In genomic region chrX:159626907-159627587, GRCm38 (mm10) we compare ENCODE assay signal across 8 mouse cellular contexts. TPM values are rescaled to one million over a fixed set of nuclear protein-coding genes. Genes with fewer than 3 reads are reported as not detected.
DNase-seq lines count a peak whose midpoint lies in the region; ATAC-seq lines count a peak whose summit lies in the region.

Sh3kbp1 (plus strand) TSS chrX:159627272.

- peak within 1 kb of the TSS; percentile 63; the same call in 1 of the 2 replicates for H3K27ac ChIP-seq in embryonic facial prominence, embryonic 12.5 days
- no peak within 1 kb of the TSS for H3K27ac ChIP-seq in limb, embryonic 11.5 days (replicated peaks; ENCODE audit: low read depth, low read length)
- peak within 1 kb of the TSS; percentile 77 for H3K27ac ChIP-seq in midbrain, embryonic 12.5 days (replicated peaks)

- peak within 1 kb of the TSS; percentile 57 for H3K4me3 ChIP-seq in embryonic facial prominence, embryonic 12.5 days
- peak within 1 kb of the TSS; percentile 50 for H3K4me3 ChIP-seq in limb, embryonic 11.5 days (ENCODE audit: low read depth, low read length)
- H3K4me3 ChIP-seq in midbrain, embryonic 12.5 days = peak within 1 kb of the TSS; percentile 58

- peak within 1 kb of the TSS; percentile 57 for H3K9ac ChIP-seq in embryonic facial prominence, embryonic 12.5 days
- H3K9ac ChIP-seq in limb, embryonic 11.5 days (ENCODE audit: low read length) = peak within 1 kb of the TSS; percentile 65
- H3K9ac ChIP-seq in midbrain, embryonic 12.5 days (replicated peaks) = peak within 1 kb of the TSS; percentile 71

- H3K4me2 ChIP-seq in embryonic facial prominence, embryonic 12.5 days (replicated peaks) = peak within 1 kb of the TSS; percentile 62
- peak within 1 kb of the TSS; percentile 64 for H3K4me2 ChIP-seq in limb, embryonic 11.5 days (ENCODE audit: low read depth, severe bottlenecking)
- peak within 1 kb of the TSS; percentile 58 for H3K4me2 ChIP-seq in midbrain, embryonic 12.5 days (replicated peaks)

- H3K27me3 ChIP-seq in embryonic facial prominence, embryonic 12.5 days = no peaks in the 10 kb centered on the region
- peaks cover 5% of the 10 kb centered on the region; the same call in 1 of the 2 replicates for H3K27me3 ChIP-seq in limb, embryonic 11.5 days (ENCODE audit: control insufficient read depth, insufficient read depth, low read length)
- peaks cover 47% of the 10 kb centered on the region for H3K27me3 ChIP-seq in midbrain, embryonic 12.5 days

- DNase-seq in 3134 (ENCODE audit: extremely low read depth, insufficient read length, low spot score) = peak; percentile 79
- DNase-seq in adrenal gland, postnatal 25 days = peak; percentile 79
- peak; percentile 97 for DNase-seq in heart, adult 11 months
- peak; percentile 39 for DNase-seq in kidney, adult 11 months
- DNase-seq in limb, embryonic 11.5 days (ENCODE audit: low spot score) = peak; percentile 77
- peak; percentile 65 to 70 for DNase-seq in spleen, adult 18-20 months

- peak; percentile 89 for ATAC-seq in embryonic facial prominence, embryonic 12.5 days (ENCODE audit: insufficient number of reproducible peaks, insufficient read depth, low FRiP score, low TSS enrichment)
- ATAC-seq in limb, embryonic 11.5 days (ENCODE audit: insufficient number of reproducible peaks, low FRiP score, low TSS enrichment, low read depth) = peak; percentile 93
- peak; percentile 92 for ATAC-seq in midbrain, embryonic 12.5 days (ENCODE audit: low FRiP score, low read depth)

- WGBS in embryonic facial prominence, embryonic 12.5 days = 17% methylated on average over 47 of the region's 60 CpGs
- 25% methylated on average over 51 of the region's 60 CpGs for WGBS in limb, embryonic 11.5 days
- WGBS in midbrain, embryonic 12.5 days = 28% methylated on average over 43 of the region's 60 CpGs

- H3K4me1 ChIP-seq in embryonic facial prominence, embryonic 12.5 days = no peaks in the 10 kb centered on the region
- H3K4me1 ChIP-seq in limb, embryonic 11.5 days (ENCODE audit: control insufficient read depth, insufficient read depth, low read length) = no peaks in the 10 kb centered on the region
- no peaks in the 10 kb centered on the region for H3K4me1 ChIP-seq in midbrain, embryonic 12.5 days

- H3K9me3 ChIP-seq in embryonic facial prominence, embryonic 12.5 days = no peaks in the 10 kb centered on the region
- H3K9me3 ChIP-seq in limb, embryonic 11.5 days (ENCODE audit: control insufficient read depth, low read length) = no peaks in the 10 kb centered on the region
- H3K9me3 ChIP-seq in midbrain, embryonic 12.5 days = no peaks in the 10 kb centered on the region

- H3K36me3 ChIP-seq in embryonic facial prominence, embryonic 12.5 days = no peaks in the 10 kb centered on the region
- H3K36me3 ChIP-seq in limb, embryonic 11.5 days (ENCODE audit: control insufficient read depth, insufficient read depth, low read length) = no peaks in the 10 kb centered on the region
- no peaks in the 10 kb centered on the region for H3K36me3 ChIP-seq in midbrain, embryonic 12.5 days

RNA-seq across cellular contexts. Expression of gene Sh3kbp1, which starts in this region (rescaled TPM):
- total RNA-seq in adrenal gland, postnatal 25 days (2021) = 20.9 and 28.5 TPM in 2 replicates
- polyA plus RNA-seq in embryonic facial prominence, embryonic 12.5 days (2016; fragmentation: Nextera tagmentation; extraction: Ambion mirVana) = 33.9 and 39.9 TPM in 2 replicates
- polyA plus RNA-seq in limb, embryonic 11.5 days (2014; fragmentation: Nextera tagmentation; extraction: Ambion mirVana) = 21.0 and 25.7 TPM in 2 replicates
- polyA plus RNA-seq in midbrain, embryonic 12.5 days (2016; fragmentation: Nextera tagmentation; extraction: Ambion mirVana) = 36.1 and 41.0 TPM in 2 replicates

Comparison
In these comparisons a context has a peak if more than half of its experiments do, and no peak if none do; other contexts are left out.
1. DNase-seq: peak in every context shown above with its lines; median percentile 97 in heart, adult 11 months; 79 in 3134; 79 in adrenal gland, postnatal 25 days; 77 in limb, embryonic 11.5 days; 68 in spleen, adult 18-20 months; 39 in kidney, adult 11 months.